Mouse (Mus musculus): Measurements from ENCODE around the gene Adam17. TPM values are rescaled to one million over a fixed set of nuclear protein-coding genes. Genes with fewer than 3 reads are reported as not detected.

Adam17 gene
- polyA plus RNA-seq, 1 experiment, result 17.8 TPM

DNA sequence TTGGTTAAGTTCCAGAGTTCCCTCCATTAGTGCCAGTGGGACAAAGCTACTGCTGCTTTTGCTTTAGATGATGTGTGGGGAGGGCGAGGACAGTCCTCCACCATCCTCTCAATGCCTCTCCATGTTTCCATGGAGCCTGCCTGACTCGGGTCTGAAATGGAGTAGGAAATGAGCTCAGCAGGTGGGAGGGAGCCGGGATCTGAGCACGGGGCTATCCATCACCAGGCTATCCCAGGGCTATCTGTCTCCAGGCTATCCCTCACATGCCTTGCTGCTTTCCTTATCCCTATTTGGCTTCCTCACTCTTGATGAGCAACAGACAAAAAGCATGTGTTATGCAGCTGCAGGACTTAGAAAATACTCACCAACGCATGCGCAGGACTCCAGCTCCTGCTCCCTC is 41.7 kb downstream of the Adam17 start:
- TF ChIP-seq CTCF (IDR thresholded peaks at IDR 0.05; ENCODE audit: control insufficient read depth, insufficient read depth, insufficient replicate concordance, low read depth, low read length) (no peak), POLR2A (IDR thresholded peaks at IDR 0.05; ENCODE audit: control insufficient read depth, low read depth, low read length) (no peak)
- H3K4me1 ChIP-seq (ENCODE audit: control insufficient read depth, insufficient read depth, low read length), result no peaks in the 10 kb centered on the region
- peaks cover 4% of the 10 kb centered on the region for H3K36me3 ChIP-seq (ENCODE audit: control insufficient read depth, insufficient read depth, low read length)
- no peak overlapping the region for H3K27ac ChIP-seq (ENCODE audit: control insufficient read depth, insufficient read depth, low read depth, low read length)
- no peak overlapping the region for H3K4me3 ChIP-seq (ENCODE audit: control insufficient read depth, low read depth, low read length)
- no peaks in the 10 kb centered on the region for H3K27me3 ChIP-seq (ENCODE audit: control insufficient read depth, insufficient read depth, low read length)

DNA sequence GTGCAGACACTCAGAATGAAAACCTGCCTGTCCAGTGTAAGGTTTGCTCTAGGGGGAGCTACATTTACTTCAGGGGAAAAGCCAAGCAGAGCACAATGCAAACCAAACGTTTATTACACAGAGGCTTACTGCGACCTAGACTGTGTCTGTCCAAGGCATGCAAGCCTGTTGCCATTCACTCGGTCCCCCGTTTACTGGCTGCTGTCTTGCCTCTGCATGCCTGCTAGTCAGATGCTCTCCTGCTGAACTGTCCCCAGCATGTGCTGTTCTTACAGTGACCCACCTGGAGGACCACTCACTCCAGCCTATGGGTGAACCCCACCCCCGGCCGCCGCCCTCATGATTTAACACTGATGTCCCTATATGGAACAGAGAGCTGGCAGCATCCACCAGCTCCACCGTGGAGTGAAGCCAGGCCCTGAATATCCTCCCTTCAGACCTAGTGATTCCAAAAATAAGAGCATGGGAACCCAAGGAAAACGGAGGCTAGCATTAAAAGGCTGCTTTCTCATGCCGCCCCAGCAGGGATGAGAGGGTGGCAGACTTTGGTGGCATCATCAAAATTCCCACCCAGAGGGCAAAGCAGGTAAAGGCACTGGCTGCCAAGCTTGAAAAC is 42.4 kb downstream of the Adam17 start:
- TF ChIP-seq CTCF (IDR thresholded peaks at IDR 0.05; ENCODE audit: control insufficient read depth, insufficient read depth, insufficient replicate concordance, low read depth, low read length) (no peak), POLR2A (IDR thresholded peaks at IDR 0.05; ENCODE audit: control insufficient read depth, low read depth, low read length) (no peak)
- no peak overlapping the region for H3K27ac ChIP-seq (ENCODE audit: control insufficient read depth, insufficient read depth, low read depth, low read length)
- no peaks in the 10 kb centered on the region for H3K4me1 ChIP-seq (ENCODE audit: control insufficient read depth, insufficient read depth, low read length)
- H3K36me3 ChIP-seq (ENCODE audit: control insufficient read depth, insufficient read depth, low read length), result peaks cover 4% of the 10 kb centered on the region
- no peaks in the 10 kb centered on the region for H3K27me3 ChIP-seq (ENCODE audit: control insufficient read depth, insufficient read depth, low read length)
- no peak overlapping the region for H3K4me3 ChIP-seq (ENCODE audit: control insufficient read depth, low read depth, low read length)

DNA sequence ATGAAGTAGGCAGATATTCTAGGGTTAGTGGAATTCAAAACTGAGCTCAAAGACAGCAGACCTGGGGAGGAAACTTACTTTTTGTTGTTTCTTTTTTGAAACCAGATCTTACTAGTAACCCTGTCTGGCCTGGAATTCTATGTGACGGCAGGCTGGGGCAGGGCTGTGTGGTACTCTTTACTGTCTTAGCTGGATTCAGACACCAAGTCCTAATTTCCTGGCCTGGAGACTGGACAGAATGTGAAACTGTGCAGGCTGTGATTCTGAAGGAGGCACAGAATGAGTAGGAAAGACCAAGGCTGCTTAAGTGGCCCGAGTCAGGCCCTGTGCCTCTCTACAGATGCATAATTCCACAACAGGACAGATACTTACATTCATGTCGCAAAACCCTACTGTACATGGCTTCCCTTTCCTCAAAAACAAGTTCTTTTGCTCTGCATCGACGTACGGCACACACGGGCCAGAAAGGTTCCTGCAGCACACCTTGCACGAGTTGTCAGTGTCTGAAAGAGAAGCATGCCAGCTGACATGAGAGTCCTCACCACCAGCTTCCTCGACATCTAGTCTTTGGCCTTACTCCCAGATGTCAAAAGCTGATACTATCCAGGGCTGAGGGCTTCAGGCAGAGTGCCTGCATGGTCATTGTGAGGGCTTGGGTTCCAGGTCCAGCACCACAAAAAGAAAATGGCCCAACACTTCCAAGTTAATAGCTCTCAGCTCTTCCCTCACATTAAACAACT is 43.6 kb downstream of the Adam17 start:
- H3K4me3 ChIP-seq (ENCODE audit: control insufficient read depth, low read depth, low read length), result no peak overlapping the region
- peaks cover 4% of the 10 kb centered on the region for H3K36me3 ChIP-seq (ENCODE audit: control insufficient read depth, insufficient read depth, low read length)
- H3K4me1 ChIP-seq (ENCODE audit: control insufficient read depth, insufficient read depth, low read length), result no peaks in the 10 kb centered on the region
- TF ChIP-seq CTCF (IDR thresholded peaks at IDR 0.05; ENCODE audit: control insufficient read depth, insufficient read depth, insufficient replicate concordance, low read depth, low read length) (no peak), POLR2A (IDR thresholded peaks at IDR 0.05; ENCODE audit: control insufficient read depth, low read depth, low read length) (no peak)
- H3K27ac ChIP-seq (ENCODE audit: control insufficient read depth, insufficient read depth, low read depth, low read length), result no peak overlapping the region
- no peaks in the 10 kb centered on the region for H3K27me3 ChIP-seq (ENCODE audit: control insufficient read depth, insufficient read depth, low read length)

DNA sequence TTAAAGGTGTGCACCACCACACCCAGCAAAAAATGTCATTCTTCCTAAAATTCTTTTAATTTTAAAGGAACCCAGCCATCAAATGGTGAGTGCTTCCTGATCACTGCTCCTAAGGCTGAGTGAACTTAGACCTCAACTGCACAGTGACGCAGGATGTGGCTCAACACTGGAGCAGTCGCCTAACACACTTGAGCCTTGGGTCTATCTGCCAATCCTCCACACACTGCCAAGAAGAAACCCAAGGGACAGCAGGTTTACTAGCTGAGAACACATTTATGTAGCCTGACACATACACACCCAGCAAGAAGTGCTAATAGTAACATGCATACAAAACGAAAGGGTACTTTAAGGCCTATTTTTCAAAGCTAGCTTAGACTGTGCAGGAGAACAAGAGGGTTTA is 47.1 kb downstream of the Adam17 start:
- Histone ChIP-seq H3K27ac (ENCODE audit: control insufficient read depth, insufficient read depth, low read depth, low read length) (no peak overlapping the region), H3K36me3 (ENCODE audit: control insufficient read depth, insufficient read depth, low read length) (peaks cover 4% of the 10 kb centered on the region), H3K4me1 (ENCODE audit: control insufficient read depth, insufficient read depth, low read length) (no peaks in the 10 kb centered on the region), H3K4me3 (ENCODE audit: control insufficient read depth, low read depth, low read length) (no peak overlapping the region), H3K27me3 (ENCODE audit: control insufficient read depth, insufficient read depth, low read length) (no peaks in the 10 kb centered on the region)
- no peak for TF ChIP-seq POLR2A (IDR thresholded peaks at IDR 0.05; ENCODE audit: control insufficient read depth, low read depth, low read length)
- no peak for TF ChIP-seq CTCF (IDR thresholded peaks at IDR 0.05; ENCODE audit: control insufficient read depth, insufficient read depth, insufficient replicate concordance, low read depth, low read length)

DNA sequence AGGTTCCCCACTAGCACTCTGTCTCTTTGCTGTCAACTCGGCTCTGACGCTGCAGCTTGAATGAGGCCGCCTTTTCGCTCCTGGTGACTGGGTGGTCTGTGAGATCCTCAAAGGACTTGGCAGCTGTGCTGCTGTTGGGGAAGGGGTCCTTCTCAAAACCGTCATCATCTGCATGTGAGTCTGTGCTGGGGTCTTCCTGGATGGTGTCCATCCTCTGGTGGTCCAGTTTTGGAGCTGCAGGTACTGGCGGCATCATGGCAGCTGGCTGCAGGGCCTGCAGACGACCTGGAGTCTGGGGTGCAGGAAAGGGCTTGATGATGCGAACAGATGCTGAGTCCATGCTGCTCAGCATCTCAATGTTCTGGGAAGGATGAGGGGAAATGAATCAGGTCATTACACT is 48.2 kb downstream of the Adam17 start:
- TF ChIP-seq CTCF (IDR thresholded peaks at IDR 0.05; ENCODE audit: control insufficient read depth, insufficient read depth, insufficient replicate concordance, low read depth, low read length) (no peak), POLR2A (IDR thresholded peaks at IDR 0.05; ENCODE audit: control insufficient read depth, low read depth, low read length) (no peak)
- Histone ChIP-seq H3K4me3 (ENCODE audit: control insufficient read depth, low read depth, low read length) (no peak overlapping the region), H3K36me3 (ENCODE audit: control insufficient read depth, insufficient read depth, low read length) (peaks cover 4% of the 10 kb centered on the region), H3K4me1 (ENCODE audit: control insufficient read depth, insufficient read depth, low read length) (no peaks in the 10 kb centered on the region), H3K27me3 (ENCODE audit: control insufficient read depth, insufficient read depth, low read length) (no peaks in the 10 kb centered on the region), H3K27ac (ENCODE audit: control insufficient read depth, insufficient read depth, low read depth, low read length) (no peak overlapping the region)

DNA sequence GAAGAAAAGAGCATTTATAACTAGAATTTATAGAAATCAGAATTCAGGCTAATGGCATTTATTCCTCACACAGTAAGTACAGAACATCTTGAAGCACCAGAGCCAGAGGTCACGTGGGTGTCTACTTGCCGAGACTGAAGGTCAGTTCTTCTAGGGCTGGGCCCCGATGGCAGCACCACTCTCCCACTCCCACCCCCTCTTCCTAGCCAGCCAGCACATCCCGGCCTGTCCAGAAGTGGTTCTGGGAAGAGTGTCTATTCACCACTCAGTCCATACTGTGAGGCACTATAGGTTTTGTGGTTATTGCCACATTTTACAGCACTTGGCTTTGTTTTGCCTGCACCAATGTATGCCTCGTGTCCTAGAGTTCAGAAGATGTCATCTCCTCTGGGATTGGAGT is 49.3 kb downstream of the Adam17 start:
- Histone ChIP-seq H3K4me3 (ENCODE audit: control insufficient read depth, low read depth, low read length) (no peak overlapping the region), H3K27me3 (ENCODE audit: control insufficient read depth, insufficient read depth, low read length) (no peaks in the 10 kb centered on the region), H3K4me1 (ENCODE audit: control insufficient read depth, insufficient read depth, low read length) (no peaks in the 10 kb centered on the region), H3K36me3 (ENCODE audit: control insufficient read depth, insufficient read depth, low read length) (peaks cover 1% of the 10 kb centered on the region), H3K27ac (ENCODE audit: control insufficient read depth, insufficient read depth, low read depth, low read length) (no peak overlapping the region)
- TF ChIP-seq POLR2A (IDR thresholded peaks at IDR 0.05; ENCODE audit: control insufficient read depth, low read depth, low read length) (no peak), CTCF (IDR thresholded peaks at IDR 0.05; ENCODE audit: control insufficient read depth, insufficient read depth, insufficient replicate concordance, low read depth, low read length) (no peak)

DNA sequence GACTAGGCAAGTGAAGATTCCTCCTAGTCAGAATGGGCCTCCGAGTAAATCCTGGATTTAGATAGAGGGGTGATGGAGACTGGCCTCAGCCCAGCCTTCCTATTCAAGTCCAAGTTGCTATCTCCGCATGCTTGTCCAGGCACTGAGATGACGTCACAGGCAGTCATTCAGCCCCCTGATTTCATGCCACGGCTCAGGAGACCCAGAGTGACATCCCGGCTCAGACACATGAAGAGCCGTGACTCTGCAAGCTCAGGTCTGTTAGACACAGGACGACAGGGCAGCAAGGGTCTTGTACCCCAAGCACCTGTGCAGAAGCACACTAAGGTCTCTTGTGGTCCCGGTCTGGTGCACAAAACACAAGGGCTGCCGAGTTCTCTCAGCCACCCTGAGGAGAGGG is 50.6 kb downstream of the Adam17 start:
- Histone ChIP-seq H3K4me1 (ENCODE audit: control insufficient read depth, insufficient read depth, low read length) (no peaks in the 10 kb centered on the region), H3K4me3 (ENCODE audit: control insufficient read depth, low read depth, low read length) (no peak overlapping the region), H3K27me3 (ENCODE audit: control insufficient read depth, insufficient read depth, low read length) (no peaks in the 10 kb centered on the region), H3K27ac (ENCODE audit: control insufficient read depth, insufficient read depth, low read depth, low read length) (no peak overlapping the region), H3K36me3 (ENCODE audit: control insufficient read depth, insufficient read depth, low read length) (peaks cover 1% of the 10 kb centered on the region)
- TF ChIP-seq CTCF (IDR thresholded peaks at IDR 0.05; ENCODE audit: control insufficient read depth, insufficient read depth, insufficient replicate concordance, low read depth, low read length) (no peak), POLR2A (IDR thresholded peaks at IDR 0.05; ENCODE audit: control insufficient read depth, low read depth, low read length) (no peak)
